Mouse (Mus musculus): ENCODE data around the gene Nin. TPM values are rescaled to one million over a fixed set of nuclear protein-coding genes. Genes with fewer than 3 reads are reported as not detected.

The Nin gene
- polyA plus RNA-seq (2014; fragmentation: Nextera tagmentation; extraction: Ambion mirVana) = 14.8 and 26.9 TPM in 2 replicates

DNA sequence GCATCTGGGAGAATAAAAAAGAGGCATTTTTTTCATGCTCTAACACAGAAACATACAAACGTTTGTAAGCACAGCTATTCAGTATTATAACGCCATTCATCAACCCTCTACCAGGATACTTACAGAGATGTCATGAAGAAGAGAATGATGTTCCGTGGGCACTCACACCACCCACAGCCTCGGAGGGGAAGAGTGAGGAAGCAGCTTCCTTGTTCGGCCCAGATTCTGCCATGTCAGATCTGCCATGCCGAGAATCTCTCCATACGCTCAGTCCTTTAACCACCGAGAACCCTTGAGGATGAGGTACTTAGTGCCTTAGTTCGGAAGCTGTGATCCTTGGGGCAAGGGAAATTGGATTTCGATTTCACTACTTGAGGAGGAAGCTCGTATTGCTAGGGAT lies at the start of gene Nin:
Gene Nin (minus strand): TSS at position 367 of the 400 bp plus-strand sequence.
- Histone ChIP-seq H3K27ac (ENCODE audit: low read depth, low read length) (peak within 1 kb of the TSS; percentile 88; the same call in 1 of the 2 replicates), H3K4me3 (ENCODE audit: low read depth, low read length) (peak within 1 kb of the TSS; percentile 67; the same call in 1 of the 2 replicates), H3K4me1 (ENCODE audit: control insufficient read depth, insufficient read depth, low read length) (peaks cover 16% of the 10 kb centered on the region)

DNA sequence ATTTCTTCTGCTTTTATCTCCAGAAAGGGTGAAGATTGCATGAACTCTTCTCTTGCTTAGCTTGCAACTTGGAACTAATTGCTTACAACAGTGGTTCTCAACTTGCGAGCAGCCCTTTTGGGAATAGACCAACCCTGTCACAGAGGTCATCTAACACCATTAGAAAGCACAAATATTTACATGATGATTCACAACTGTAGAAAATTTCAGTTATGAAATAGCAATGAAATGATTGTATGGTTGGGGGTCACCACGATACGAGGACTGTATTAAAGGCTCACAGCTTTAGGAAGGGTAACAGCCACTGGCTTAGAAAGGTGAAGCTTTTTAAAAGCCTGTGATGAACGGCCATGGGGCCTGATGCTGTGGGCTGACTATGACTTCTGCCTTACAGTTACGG lies 47.5 kb upstream of the Nin start:
- Histone ChIP-seq H3K36me3 (ENCODE audit: control insufficient read depth, insufficient read depth, low read length) (no peaks in the 10 kb centered on the region), H3K27ac (ENCODE audit: low read depth, low read length) (no peak overlapping the region), H3K9ac (ENCODE audit: low read length) (no peak overlapping the region), H3K4me2 (ENCODE audit: low read length) (no peak overlapping the region), H3K4me3 (ENCODE audit: low read depth, low read length) (no peak overlapping the region), H3K27me3 (replicated peaks; ENCODE audit: control insufficient read depth, insufficient read depth, low read length) (no peaks in the 10 kb centered on the region), H3K4me1 (ENCODE audit: control insufficient read depth, insufficient read depth, low read length) (no peaks in the 10 kb centered on the region), H3K9me3 (replicated peaks; ENCODE audit: control insufficient read depth, low read length) (no peaks in the 10 kb centered on the region)
- DNase-seq (ENCODE audit: low spot score) = no peak
- no peak for ATAC-seq
- WGBS = 89% methylated on average over 5 of the region's 5 CpGs

More for the DNA sequence above, at the start of gene Nin:
- 55% methylated on average over 11 of the region's 11 CpGs for WGBS
- DNase-seq (ENCODE audit: low spot score) = no peak
- H3K36me3 ChIP-seq (ENCODE audit: control insufficient read depth, insufficient read depth, low read length) = no peaks in the 10 kb centered on the region
- H3K27me3 ChIP-seq (replicated peaks; ENCODE audit: control insufficient read depth, insufficient read depth, low read length) = 0 out of 2 replicates have a peak, but pooled peaks cover 9% of the 10 kb centered on the region
- no peaks in the 10 kb centered on the region for H3K9me3 ChIP-seq (replicated peaks; ENCODE audit: control insufficient read depth, low read length)
- no peak for ATAC-seq
- peak within 1 kb of the TSS; percentile 89; the same call in 1 of the 2 replicates for H3K4me2 ChIP-seq (ENCODE audit: low read length)
- H3K9ac ChIP-seq (ENCODE audit: low read length) = peak within 1 kb of the TSS; percentile 86; the same call in 1 of the 2 replicates

DNA sequence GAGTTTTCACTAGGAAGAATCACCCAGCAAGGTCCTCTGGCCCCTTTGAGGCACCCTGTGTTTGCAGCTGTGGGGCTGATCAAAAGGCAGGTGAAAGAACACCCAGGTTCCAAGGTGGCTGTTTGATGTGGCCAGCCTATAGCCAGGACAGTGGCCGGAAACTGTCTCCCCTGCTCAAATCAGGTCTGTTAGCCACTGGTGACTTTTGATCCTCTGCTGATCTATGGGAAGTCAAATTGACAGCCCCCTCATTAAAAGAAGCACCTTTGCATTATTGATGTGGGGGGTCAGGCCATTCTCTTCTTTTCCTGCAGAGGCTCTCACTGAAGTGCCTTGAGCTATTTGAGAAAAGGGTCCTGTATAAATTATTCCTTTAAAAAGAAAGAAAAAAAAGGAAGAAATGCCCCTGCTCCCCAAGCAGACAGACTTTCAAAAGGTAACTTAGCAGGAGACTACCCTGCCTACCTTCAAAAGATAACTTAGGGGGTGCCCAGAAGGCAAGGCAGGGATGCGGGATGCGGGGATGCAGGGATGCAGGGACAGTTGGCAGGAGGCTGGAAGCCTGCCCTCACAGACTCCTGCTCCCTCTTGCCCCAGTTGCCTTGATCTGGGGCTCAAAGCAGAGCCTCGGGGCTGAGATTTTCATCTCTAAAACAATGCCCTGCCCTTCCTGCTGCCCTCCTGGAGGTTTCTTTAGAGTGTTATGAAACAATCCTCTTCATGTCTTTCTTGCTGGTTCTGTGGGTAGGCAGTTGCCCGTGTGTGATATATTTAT lies 44.0 kb upstream of the Nin start:
- H3K4me1 ChIP-seq (ENCODE audit: control insufficient read depth, insufficient read depth, low read length) = no peaks in the 10 kb centered on the region
- no peaks in the 10 kb centered on the region for H3K36me3 ChIP-seq (ENCODE audit: control insufficient read depth, insufficient read depth, low read length)
- H3K27ac ChIP-seq (ENCODE audit: low read depth, low read length) = no peak overlapping the region
- 38% methylated on average over 5 of the region's 5 CpGs for WGBS
- no peak overlapping the region for H3K4me2 ChIP-seq (ENCODE audit: low read length)
- no peaks in the 10 kb centered on the region for H3K27me3 ChIP-seq (replicated peaks; ENCODE audit: control insufficient read depth, insufficient read depth, low read length)
- H3K4me3 ChIP-seq (ENCODE audit: low read depth, low read length) = no peak overlapping the region
- H3K9ac ChIP-seq (ENCODE audit: low read length) = no peak overlapping the region
- ATAC-seq (peak; percentile 32; the same call in 1 of the 2 replicates), DNase-seq (ENCODE audit: low spot score) (peak; percentile 32)
- H3K9me3 ChIP-seq (replicated peaks; ENCODE audit: control insufficient read depth, low read length) = no peaks in the 10 kb centered on the region

DNA sequence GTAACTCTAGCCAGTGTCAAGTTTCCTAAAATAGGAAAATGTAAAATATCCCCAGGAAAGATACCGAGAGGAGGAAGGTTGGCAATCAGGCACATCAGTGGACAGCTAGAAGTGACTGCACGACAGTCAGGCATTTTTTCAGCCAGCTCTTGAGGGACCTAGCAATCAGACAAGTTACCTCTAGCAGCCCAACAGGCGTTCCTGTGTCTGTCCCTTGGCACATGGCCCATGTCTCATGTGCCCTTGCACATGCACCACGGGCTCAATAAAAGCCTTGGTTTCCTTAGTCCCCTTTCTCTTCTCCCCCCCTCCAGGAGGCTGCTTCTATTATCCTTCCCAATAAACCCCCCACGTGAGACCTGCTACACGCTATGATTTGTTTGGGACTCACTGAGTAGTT lies 42.7 kb upstream of the Nin start:
- Histone ChIP-seq H3K9me3 (replicated peaks; ENCODE audit: control insufficient read depth, low read length) (no peaks in the 10 kb centered on the region), H3K36me3 (ENCODE audit: control insufficient read depth, insufficient read depth, low read length) (no peaks in the 10 kb centered on the region), H3K4me1 (ENCODE audit: control insufficient read depth, insufficient read depth, low read length) (no peaks in the 10 kb centered on the region), H3K27me3 (replicated peaks; ENCODE audit: control insufficient read depth, insufficient read depth, low read length) (no peaks in the 10 kb centered on the region), H3K4me3 (ENCODE audit: low read depth, low read length) (no peak overlapping the region), H3K4me2 (ENCODE audit: low read length) (no peak overlapping the region), H3K9ac (ENCODE audit: low read length) (no peak overlapping the region), H3K27ac (ENCODE audit: low read depth, low read length) (no peak overlapping the region)
- ATAC-seq (no peak), DNase-seq (ENCODE audit: low spot score) (no peak)
- WGBS = 52% methylated on average over 6 of the region's 6 CpGs

DNA sequence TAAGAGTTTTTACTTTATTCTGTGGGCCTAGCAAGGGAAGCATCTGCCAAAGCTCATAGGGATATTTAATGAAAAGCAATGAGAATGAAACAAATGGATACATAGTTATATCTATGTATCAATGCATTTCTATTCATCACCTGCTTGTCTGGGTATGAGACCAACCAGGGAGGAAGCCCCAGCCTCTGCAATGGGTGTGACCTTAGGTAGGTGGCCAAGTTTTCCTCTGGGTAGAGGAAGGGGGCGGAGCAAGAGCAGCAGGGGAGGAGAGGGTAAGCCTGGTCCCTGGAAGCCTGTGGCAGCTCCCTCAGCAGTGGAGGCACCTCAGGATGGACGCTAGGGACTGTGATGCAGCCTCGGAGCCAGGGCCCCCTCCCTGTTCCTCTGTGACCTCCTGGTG lies 40.3 kb upstream of the Nin start, which contains the start of gene Abhd12b:
Gene Abhd12b (plus strand): TSS at position 301 of the 400 bp plus-strand sequence.
- Histone ChIP-seq H3K27ac (ENCODE audit: low read depth, low read length) (no peak within 1 kb of the TSS), H3K36me3 (ENCODE audit: control insufficient read depth, insufficient read depth, low read length) (no peaks in the 10 kb centered on the region), H3K4me1 (ENCODE audit: control insufficient read depth, insufficient read depth, low read length) (0 out of 2 replicates have a peak, but pooled peaks cover 3% of the 10 kb centered on the region), H3K9me3 (replicated peaks; ENCODE audit: control insufficient read depth, low read length) (no peaks in the 10 kb centered on the region), H3K27me3 (replicated peaks; ENCODE audit: control insufficient read depth, insufficient read depth, low read length) (no peaks in the 10 kb centered on the region), H3K4me2 (ENCODE audit: low read length) (no peak within 1 kb of the TSS), H3K9ac (ENCODE audit: low read length) (no peak within 1 kb of the TSS), H3K4me3 (ENCODE audit: low read depth, low read length) (no peak within 1 kb of the TSS)
- WGBS = 52% methylated on average over 3 of the region's 3 CpGs
- no peak for ATAC-seq
- DNase-seq (ENCODE audit: low spot score) = no peak

DNA sequence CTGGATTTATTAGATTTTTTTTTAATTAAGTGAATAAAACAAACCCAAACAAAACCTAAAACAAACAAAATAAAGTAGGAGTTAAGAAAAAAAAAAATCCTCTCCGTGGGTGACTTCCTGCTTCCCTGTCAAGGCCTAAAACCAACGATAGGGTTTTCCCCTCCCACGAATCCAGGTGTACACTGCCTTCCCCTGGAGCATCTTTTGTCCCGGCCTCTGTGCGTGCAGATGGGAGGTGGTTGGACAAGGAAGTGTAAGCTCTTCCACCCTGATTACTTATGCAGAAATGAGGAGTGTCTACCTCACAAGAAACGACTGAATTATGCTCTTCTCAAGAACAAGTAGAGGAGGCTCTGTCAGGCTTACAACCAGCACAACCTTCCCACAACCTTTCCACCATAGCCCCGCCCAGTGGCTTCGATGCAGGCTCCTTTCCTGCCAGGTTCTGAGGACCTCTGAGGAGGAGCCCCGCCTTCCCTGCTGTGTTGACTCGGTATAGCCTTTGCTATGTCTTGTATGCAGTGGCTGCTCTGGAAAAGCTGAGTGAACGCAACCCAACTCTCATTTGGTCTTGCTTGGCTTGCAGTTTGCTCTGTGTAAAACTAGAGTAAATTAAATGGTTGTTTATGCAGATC lies 35.2 kb upstream of the Nin start:
- H3K9me3 ChIP-seq (replicated peaks; ENCODE audit: control insufficient read depth, low read length) = no peaks in the 10 kb centered on the region
- H3K27ac ChIP-seq (ENCODE audit: low read depth, low read length) = peak overlapping the region; percentile 41; the same call in 1 of the 2 replicates
- no peaks in the 10 kb centered on the region for H3K27me3 ChIP-seq (replicated peaks; ENCODE audit: control insufficient read depth, insufficient read depth, low read length)
- no peak overlapping the region for H3K4me3 ChIP-seq (ENCODE audit: low read depth, low read length)
- H3K4me2 ChIP-seq (ENCODE audit: low read length) = peak overlapping the region; percentile 28
- peak; percentile 29 for DNase-seq (ENCODE audit: low spot score)
- peak; percentile 35; the same call in 1 of the 2 replicates for ATAC-seq
- no peak overlapping the region for H3K9ac ChIP-seq (ENCODE audit: low read length)
- H3K36me3 ChIP-seq (ENCODE audit: control insufficient read depth, insufficient read depth, low read length) = no peaks in the 10 kb centered on the region
- H3K4me1 ChIP-seq (ENCODE audit: control insufficient read depth, insufficient read depth, low read length) = 0 out of 2 replicates have a peak, but pooled peaks cover 7% of the 10 kb centered on the region
- 12% methylated on average over 11 of the region's 11 CpGs for WGBS

DNA sequence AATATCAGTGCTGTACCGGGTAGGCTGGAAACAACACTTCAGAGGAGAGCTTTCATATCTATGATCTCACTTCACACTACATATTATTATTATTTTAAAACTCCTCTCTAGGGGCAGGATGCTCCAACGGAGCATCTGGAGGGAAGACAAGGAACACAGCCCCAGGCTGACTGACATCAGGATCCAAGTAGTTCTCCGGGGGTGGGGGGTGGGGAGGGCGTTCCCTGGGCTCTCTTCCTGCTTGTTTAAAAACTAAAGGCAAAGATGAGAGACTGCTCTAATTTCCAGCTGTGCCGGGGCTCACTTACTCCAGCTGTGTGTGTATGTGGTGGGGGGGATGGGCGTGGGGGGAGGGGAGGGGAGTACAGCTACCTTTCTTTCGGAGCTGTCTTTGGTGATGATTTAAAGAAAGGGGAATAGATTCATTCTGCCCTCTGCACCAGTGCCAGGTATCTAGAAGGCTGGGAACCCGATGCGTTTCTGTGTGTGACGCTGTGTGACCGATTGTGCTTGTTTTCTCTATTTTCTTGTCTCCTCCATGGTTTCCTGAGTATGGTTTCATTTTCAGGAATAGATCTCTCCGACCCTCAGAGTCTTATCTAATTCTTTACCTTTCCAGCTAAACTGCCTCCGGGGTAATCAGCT lies 34.6 kb upstream of the Nin start:
- 0 out of 2 replicates have a peak, but pooled peaks cover 7% of the 10 kb centered on the region for H3K4me1 ChIP-seq (ENCODE audit: control insufficient read depth, insufficient read depth, low read length)
- no peak overlapping the region for H3K9ac ChIP-seq (ENCODE audit: low read length)
- H3K9me3 ChIP-seq (replicated peaks; ENCODE audit: control insufficient read depth, low read length) = no peaks in the 10 kb centered on the region
- ATAC-seq (peak; percentile 45), DNase-seq (ENCODE audit: low spot score) (peak; percentile 37)
- no peaks in the 10 kb centered on the region for H3K36me3 ChIP-seq (ENCODE audit: control insufficient read depth, insufficient read depth, low read length)
- no peak overlapping the region for H3K4me3 ChIP-seq (ENCODE audit: low read depth, low read length)
- peak overlapping the region; percentile 28 for H3K4me2 ChIP-seq (ENCODE audit: low read length)
- 10% methylated on average over 13 of the region's 13 CpGs for WGBS
- H3K27me3 ChIP-seq (replicated peaks; ENCODE audit: control insufficient read depth, insufficient read depth, low read length) = no peaks in the 10 kb centered on the region
- H3K27ac ChIP-seq (ENCODE audit: low read depth, low read length) = no peak overlapping the region; the same call in 1 of the 2 replicates

DNA sequence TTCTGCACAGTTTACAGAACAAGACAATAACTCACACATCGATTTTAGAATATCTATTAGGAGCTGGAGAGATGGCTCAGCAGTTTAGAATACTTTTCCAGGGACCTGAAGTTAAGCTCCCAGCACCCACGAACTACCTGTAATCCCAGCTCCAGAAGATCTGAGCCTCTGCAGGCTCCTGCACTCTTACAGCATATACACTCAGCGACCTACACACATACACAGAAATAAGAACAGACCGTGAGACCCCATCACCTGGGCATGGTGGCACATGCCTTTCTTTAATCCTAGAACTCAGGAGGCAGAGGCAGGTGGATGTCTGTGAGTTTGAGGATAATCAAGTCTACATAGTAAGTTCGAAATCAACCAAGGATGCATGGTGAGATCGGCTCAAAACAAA lies 32.1 kb upstream of the Nin start:
- no peak for ATAC-seq
- WGBS = 83% methylated on average over 6 of the region's 6 CpGs

More for the DNA sequence above, 32.1 kb upstream of the Nin start:
- Histone ChIP-seq H3K27ac (ENCODE audit: low read depth, low read length) (no peak overlapping the region), H3K9ac (ENCODE audit: low read length) (no peak overlapping the region), H3K27me3 (replicated peaks; ENCODE audit: control insufficient read depth, insufficient read depth, low read length) (no peaks in the 10 kb centered on the region), H3K4me1 (ENCODE audit: control insufficient read depth, insufficient read depth, low read length) (0 out of 2 replicates have a peak, but pooled peaks cover 7% of the 10 kb centered on the region), H3K9me3 (replicated peaks; ENCODE audit: control insufficient read depth, low read length) (no peaks in the 10 kb centered on the region), H3K36me3 (ENCODE audit: control insufficient read depth, insufficient read depth, low read length) (no peaks in the 10 kb centered on the region), H3K4me2 (ENCODE audit: low read length) (no peak overlapping the region), H3K4me3 (ENCODE audit: low read depth, low read length) (no peak overlapping the region)
- DNase-seq (ENCODE audit: low spot score) = no peak

Data from forebrain, embryonic 14.5 days (tissue).